Mouse (Mus musculus): Measurements from ENCODE around the gene Ubqln1. TPM values are rescaled to one million over a fixed set of nuclear protein-coding genes. Genes with fewer than 3 reads are reported as not detected.

Gene Ubqln1
- polyA plus RNA-seq, 1 experiment, result 161 TPM

GRCm38 (mm10) chr13:58194908-58195307, 20.5 kb downstream of the Ubqln1 start:
- no peak for TF ChIP-seq POLR2A (IDR thresholded peaks at IDR 0.05; ENCODE audit: control insufficient read depth, extremely low read depth, insufficient read depth, low read length, poor library complexity)
- no peak for TF ChIP-seq CTCF (IDR thresholded peaks at IDR 0.05; ENCODE audit: borderline replicate concordance, control insufficient read depth, extremely low read depth, insufficient read depth, low read length, poor library complexity)
- no peak overlapping the region for H3K4me3 ChIP-seq (ENCODE audit: control insufficient read depth, insufficient read depth, low read length)

GRCm38 (mm10) chr13:58193221-58193620, 22.2 kb downstream of the Ubqln1 start:
- no peaks in the 10 kb centered on the region for H3K27me3 ChIP-seq (ENCODE audit: control insufficient read depth, insufficient read depth, low read length)
- no peak for DNase-seq
- TF ChIP-seq POLR2A (IDR thresholded peaks at IDR 0.05; ENCODE audit: control insufficient read depth, extremely low read depth, insufficient read depth, low read length, poor library complexity) (no peak), CTCF (IDR thresholded peaks at IDR 0.05; ENCODE audit: borderline replicate concordance, control insufficient read depth, extremely low read depth, insufficient read depth, low read length, poor library complexity) (no peak)
- H3K27ac ChIP-seq (ENCODE audit: control insufficient read depth, insufficient read depth, low read length), result no peak overlapping the region
- 98% methylated on average over 3 of the region's 3 CpGs for WGBS
- peaks cover 43% of the 10 kb centered on the region for H3K36me3 ChIP-seq (ENCODE audit: control insufficient read depth, insufficient read depth, low read length)
- H3K4me1 ChIP-seq (replicated peaks; ENCODE audit: control insufficient read depth, insufficient read depth, low read length), result peaks cover 4% of the 10 kb centered on the region
- no peak overlapping the region for H3K4me3 ChIP-seq (ENCODE audit: control insufficient read depth, insufficient read depth, low read length)

More at GRCm38 (mm10) chr13:58194908-58195307, 20.5 kb downstream of the Ubqln1 start:
- peaks cover 43% of the 10 kb centered on the region for H3K36me3 ChIP-seq (ENCODE audit: control insufficient read depth, insufficient read depth, low read length)
- H3K27ac ChIP-seq (ENCODE audit: control insufficient read depth, insufficient read depth, low read length), result no peak overlapping the region
- H3K27me3 ChIP-seq (ENCODE audit: control insufficient read depth, insufficient read depth, low read length), result no peaks in the 10 kb centered on the region
- DNase-seq, result no peak
- peaks cover 6% of the 10 kb centered on the region for H3K4me1 ChIP-seq (replicated peaks; ENCODE audit: control insufficient read depth, insufficient read depth, low read length)
- 95% methylated on average over 3 of the region's 3 CpGs for WGBS

GRCm38 (mm10) chr13:58192146-58192545, 23.3 kb downstream of the Ubqln1 start:
- Histone ChIP-seq H3K27ac (ENCODE audit: control insufficient read depth, insufficient read depth, low read length) (no peak overlapping the region), H3K27me3 (ENCODE audit: control insufficient read depth, insufficient read depth, low read length) (no peaks in the 10 kb centered on the region), H3K36me3 (ENCODE audit: control insufficient read depth, insufficient read depth, low read length) (peaks cover 49% of the 10 kb centered on the region), H3K4me1 (replicated peaks; ENCODE audit: control insufficient read depth, insufficient read depth, low read length) (peaks cover 2% of the 10 kb centered on the region), H3K4me3 (ENCODE audit: control insufficient read depth, insufficient read depth, low read length) (no peak overlapping the region)
- DNase-seq, result no peak
- WGBS, result 98% methylated on average over 6 of the region's 6 CpGs
- TF ChIP-seq POLR2A (IDR thresholded peaks at IDR 0.05; ENCODE audit: control insufficient read depth, extremely low read depth, insufficient read depth, low read length, poor library complexity) (no peak), CTCF (IDR thresholded peaks at IDR 0.05; ENCODE audit: borderline replicate concordance, control insufficient read depth, extremely low read depth, insufficient read depth, low read length, poor library complexity) (no peak)

GRCm38 (mm10) chr13:58191516-58191915, 23.9 kb downstream of the Ubqln1 start:
- whole genome bisulfite sequencing, result over 99% methylated on average over 14 of the region's 14 CpGs
- H3K36me3 ChIP-seq (ENCODE audit: control insufficient read depth, insufficient read depth, low read length), result peaks cover 54% of the 10 kb centered on the region
- H3K27me3 ChIP-seq (ENCODE audit: control insufficient read depth, insufficient read depth, low read length), result no peaks in the 10 kb centered on the region
- H3K27ac ChIP-seq (ENCODE audit: control insufficient read depth, insufficient read depth, low read length), result no peak overlapping the region
- H3K4me3 ChIP-seq (ENCODE audit: control insufficient read depth, insufficient read depth, low read length), result no peak overlapping the region
- H3K4me1 ChIP-seq (replicated peaks; ENCODE audit: control insufficient read depth, insufficient read depth, low read length), result no peaks in the 10 kb centered on the region
- TF ChIP-seq POLR2A (IDR thresholded peaks at IDR 0.05; ENCODE audit: control insufficient read depth, extremely low read depth, insufficient read depth, low read length, poor library complexity) (no peak), CTCF (IDR thresholded peaks at IDR 0.05; ENCODE audit: borderline replicate concordance, control insufficient read depth, extremely low read depth, insufficient read depth, low read length, poor library complexity) (no peak)
- DNase-seq, result no peak

- no peak overlapping the region for H3K4me3 ChIP-seq (ENCODE audit: control insufficient read depth, insufficient read depth, low read length)
- DNase-seq, result no peak
- no peaks in the 10 kb centered on the region for H3K4me1 ChIP-seq (replicated peaks; ENCODE audit: control insufficient read depth, insufficient read depth, low read length)
- H3K27ac ChIP-seq (ENCODE audit: control insufficient read depth, insufficient read depth, low read length), result no peak overlapping the region
- WGBS, result 88% methylated on average over 5 of the region's 5 CpGs
- H3K36me3 ChIP-seq (ENCODE audit: control insufficient read depth, insufficient read depth, low read length), result peaks cover 50% of the 10 kb centered on the region
- H3K27me3 ChIP-seq (ENCODE audit: control insufficient read depth, insufficient read depth, low read length), result no peaks in the 10 kb centered on the region
- TF ChIP-seq CTCF (IDR thresholded peaks at IDR 0.05; ENCODE audit: borderline replicate concordance, control insufficient read depth, extremely low read depth, insufficient read depth, low read length, poor library complexity) (no peak), POLR2A (IDR thresholded peaks at IDR 0.05; ENCODE audit: control insufficient read depth, extremely low read depth, insufficient read depth, low read length, poor library complexity) (no peak)
These were observed 26.0 kb downstream of the Ubqln1 start for GRCm38 (mm10) chr13:58189473-58189872.

- peak; percentile 92 for DNase-seq
- H3K27ac ChIP-seq (ENCODE audit: control insufficient read depth, insufficient read depth, low read length), result no peak overlapping the region
- 60% methylated on average over 4 of the region's 4 CpGs for WGBS
- no peak overlapping the region for H3K4me3 ChIP-seq (ENCODE audit: control insufficient read depth, insufficient read depth, low read length)
- no peaks in the 10 kb centered on the region for H3K27me3 ChIP-seq (ENCODE audit: control insufficient read depth, insufficient read depth, low read length)
- peak; percentile 74; the same call in 1 of the 2 replicates for TF ChIP-seq CTCF (IDR thresholded peaks at IDR 0.05; ENCODE audit: borderline replicate concordance, control insufficient read depth, extremely low read depth, insufficient read depth, low read length, poor library complexity)
- TF ChIP-seq POLR2A (IDR thresholded peaks at IDR 0.05; ENCODE audit: control insufficient read depth, extremely low read depth, insufficient read depth, low read length, poor library complexity), result no peak
- H3K4me1 ChIP-seq (replicated peaks; ENCODE audit: control insufficient read depth, insufficient read depth, low read length), result no peaks in the 10 kb centered on the region
- peaks cover 50% of the 10 kb centered on the region for H3K36me3 ChIP-seq (ENCODE audit: control insufficient read depth, insufficient read depth, low read length)
These were observed 27.0 kb downstream of the Ubqln1 start for GRCm38 (mm10) chr13:58188412-58188811.

- DNase-seq, result no peak
- Histone ChIP-seq H3K4me3 (ENCODE audit: control insufficient read depth, insufficient read depth, low read length) (no peak overlapping the region), H3K4me1 (replicated peaks; ENCODE audit: control insufficient read depth, insufficient read depth, low read length) (no peaks in the 10 kb centered on the region), H3K36me3 (ENCODE audit: control insufficient read depth, insufficient read depth, low read length) (peaks cover 53% of the 10 kb centered on the region), H3K27me3 (ENCODE audit: control insufficient read depth, insufficient read depth, low read length) (no peaks in the 10 kb centered on the region), H3K27ac (ENCODE audit: control insufficient read depth, insufficient read depth, low read length) (no peak overlapping the region)
- no peak for TF ChIP-seq CTCF (IDR thresholded peaks at IDR 0.05; ENCODE audit: borderline replicate concordance, control insufficient read depth, extremely low read depth, insufficient read depth, low read length, poor library complexity)
- no peak for TF ChIP-seq POLR2A (IDR thresholded peaks at IDR 0.05; ENCODE audit: control insufficient read depth, extremely low read depth, insufficient read depth, low read length, poor library complexity)
- WGBS, result 98% methylated on average over 3 of the region's 3 CpGs
These were observed 27.7 kb downstream of the Ubqln1 start for GRCm38 (mm10) chr13:58187751-58188150.
